Mouse (Mus musculus) MEL (cell line): ENCODE data around the gene Tbc1d1. TPM values are rescaled to one million over a fixed set of nuclear protein-coding genes. Genes with fewer than 3 reads are reported as not detected.

Experiments
- DNase-seq: peaks from one replicate; pipeline ENCODE4 v3.0.0; 2011; ENCODE audit warnings: low read depth, low spot score
- H3K27ac ChIP-seq: 2 replicates; pipeline ENCODE4 v1.5.1; 2012; ENCODE audit warnings: low read depth, mild to moderate bottlenecking, control low read depth, low read length, moderate library complexity; ENCODE audit not compliant: control insufficient read depth
- H3K27me3 ChIP-seq, 2 experiments: fragments of 150-350 bp in 1 of 2; sonication (generic) in 1 of 2; 2 replicates each; pipeline ENCODE4 v1.6.1; 2012; ENCODE audit warnings: low read length in 2 of 2, mild to moderate bottlenecking in 2 of 2, improper control_type of control experiment in 1 of 2, moderate library complexity in 1 of 2; ENCODE audit not compliant: insufficient read depth in 2 of 2, control insufficient read depth in 1 of 2
- H3K36me3 ChIP-seq, 2 experiments: 2 replicates each; pipeline ENCODE4 v1.6.1; 2012 to 2014; ENCODE audit warnings: low read length in 2 of 2, improper control_type of control experiment in 1 of 2, inconsistent platforms in 1 of 2, mild to moderate bottlenecking in 1 of 2; ENCODE audit not compliant: insufficient read depth in 2 of 2, control insufficient read depth in 1 of 2
- H3K4me1 ChIP-seq, 2 experiments: fragments of 150-350 bp in 1 of 2; sonication (generic) in 1 of 2; 2 replicates each; pipeline ENCODE4 v1.6.1; 2012; ENCODE audit warnings: low read length in 2 of 2, improper control_type of control experiment in 1 of 2, mild to moderate bottlenecking in 1 of 2; ENCODE audit not compliant: insufficient read depth in 2 of 2, control insufficient read depth in 1 of 2
- H3K4me3 ChIP-seq, 2 experiments: fragments of 150-350 bp in 1 of 2; sonication (generic) in 1 of 2; 2 replicates each; pipeline ENCODE4 v1.5.1; 2012; ENCODE audit warnings: low read depth in 2 of 2, low read length in 2 of 2, mild to moderate bottlenecking in 2 of 2, moderate library complexity in 2 of 2, control low read depth in 1 of 2, improper control_type of control experiment in 1 of 2; ENCODE audit not compliant: control insufficient read depth in 1 of 2, insufficient read depth in 1 of 2
- H3K79me2 ChIP-seq: 2 replicates; pipeline ENCODE4 v1.6.1; 2012; ENCODE audit warnings: mild to moderate bottlenecking, low read length, moderate library complexity; ENCODE audit not compliant: control insufficient read depth, poor library complexity, insufficient read depth
- H3K9ac ChIP-seq: 2 replicates; pipeline ENCODE4 v1.6.1; 2012; ENCODE audit warnings: low read depth, mild to moderate bottlenecking, control low read depth, low read length, moderate library complexity; ENCODE audit not compliant: control insufficient read depth, poor library complexity, severe bottlenecking
- H3K9me3 ChIP-seq: fragments of 150-350 bp; sonication (generic); replicated peaks from 2 replicates; pipeline ENCODE4 v1.6.1; 2012; ENCODE audit warnings: mild to moderate bottlenecking, low read length, improper control_type of control experiment, moderate library complexity; ENCODE audit not compliant: insufficient read depth
- BHLHE40 ChIP-seq: IDR thresholded peaks from 2 replicates; pipeline ENCODE4 v1.6.1; 2012; ENCODE audit warnings: low read depth, mild to moderate bottlenecking, inconsistent platforms, low read length, improper control_type of control experiment, borderline replicate concordance
- CHD1 ChIP-seq: IDR thresholded peaks from 2 replicates; pipeline ENCODE4 v1.6.1; 2012; ENCODE audit warnings: low read depth, mild to moderate bottlenecking, inconsistent platforms, low read length, improper control_type of control experiment
- CTCF ChIP-seq, 3 experiments: IDR thresholded peaks in 2 of 3; conservative IDR thresholded peaks in 1 of 3; 2 replicates each; pipeline ENCODE4 v1.5.1; 2011 to 2012; ENCODE audit warnings: low read length in 3 of 3, low read depth in 2 of 3, mild to moderate bottlenecking in 2 of 3, improper control_type of control experiment in 1 of 3, inconsistent platforms in 1 of 3, mixed read lengths in 1 of 3, moderate library complexity in 1 of 3; ENCODE audit not compliant: control insufficient read depth in 1 of 3, insufficient read depth in 1 of 3, poor library complexity in 1 of 3, severe bottlenecking in 1 of 3
- ELF1 ChIP-seq: IDR thresholded peaks from 2 replicates; pipeline ENCODE4 v1.6.1; 2014; ENCODE audit warnings: low read depth, mild to moderate bottlenecking, inconsistent platforms, low read length, improper control_type of control experiment, moderate library complexity
- EP300 ChIP-seq, 2 experiments: IDR thresholded peaks; 2 replicates each; pipeline ENCODE4 v1.6.1; 2011; ENCODE audit warnings: improper control_type of control experiment in 2 of 2, low read length in 2 of 2, low read depth in 1 of 2, mild to moderate bottlenecking in 1 of 2
- ETS1 ChIP-seq: IDR thresholded peaks from 2 replicates; pipeline ENCODE4 v1.6.1; 2012; ENCODE audit warnings: low read depth, mild to moderate bottlenecking, inconsistent platforms, low read length, improper control_type of control experiment, moderate library complexity
- GATA1 ChIP-seq: IDR thresholded peaks from 2 replicates; pipeline ENCODE4 v1.6.1; 2011; ENCODE audit warnings: low read depth, low read length, improper control_type of control experiment
- KAT2A ChIP-seq: conservative IDR thresholded peaks from 2 replicates; pipeline ENCODE4 v1.6.1; 2012; ENCODE audit warnings: low read depth, low read length, improper control_type of control experiment, inconsistent platforms
- MAFK ChIP-seq: IDR thresholded peaks from 2 replicates; pipeline ENCODE4 v1.6.1; 2011; ENCODE audit warnings: low read depth, mild to moderate bottlenecking, low read length, improper control_type of control experiment, borderline replicate concordance
- MAX ChIP-seq: IDR thresholded peaks from 2 replicates; pipeline ENCODE4 v1.6.1; 2011; ENCODE audit warnings: low read length, improper control_type of control experiment
- MAZ ChIP-seq: IDR thresholded peaks from 2 replicates; pipeline ENCODE4 v1.6.1; 2012; ENCODE audit warnings: low read depth, mild to moderate bottlenecking, inconsistent platforms, low read length, improper control_type of control experiment
- MYC ChIP-seq: IDR thresholded peaks from 2 replicates; pipeline ENCODE4 v1.6.1; 2011; ENCODE audit warnings: low read depth, mild to moderate bottlenecking, low read length, improper control_type of control experiment, moderate library complexity
- NRF1 ChIP-seq: IDR thresholded peaks from 2 replicates; pipeline ENCODE4 v1.6.1; 2014; ENCODE audit warnings: low read depth, mild to moderate bottlenecking, inconsistent platforms, low read length, improper control_type of control experiment, moderate library complexity; ENCODE audit not compliant: poor library complexity, insufficient read depth, severe bottlenecking
- POLR2AphosphoS5 ChIP-seq: IDR thresholded peaks from 2 replicates; pipeline ENCODE4 v1.6.1; 2012; ENCODE audit warnings: low read depth, borderline replicate concordance, mild to moderate bottlenecking, inconsistent platforms, low read length, moderate library complexity, mixed read lengths
- RAD21 ChIP-seq: IDR thresholded peaks from 2 replicates; pipeline ENCODE4 v1.6.1; 2011; ENCODE audit warnings: mild to moderate bottlenecking, low read depth, low read length, improper control_type of control experiment
- RCOR1 ChIP-seq: IDR thresholded peaks from 2 replicates; pipeline ENCODE4 v1.6.1; 2012; ENCODE audit warnings: low read depth, mild to moderate bottlenecking, inconsistent platforms, low read length, improper control_type of control experiment
- SIN3A ChIP-seq: IDR thresholded peaks from 2 replicates; pipeline ENCODE4 v1.6.1; 2012; ENCODE audit warnings: low read length, improper control_type of control experiment, inconsistent platforms
- TAL1 ChIP-seq: IDR thresholded peaks from 2 replicates; pipeline ENCODE4 v1.6.1; 2012; ENCODE audit warnings: mild to moderate bottlenecking, inconsistent platforms, low read length, moderate library complexity, mixed read lengths
- TBP ChIP-seq: IDR thresholded peaks from 2 replicates; pipeline ENCODE4 v1.8.0; 2011; ENCODE audit warnings: low read depth, low read length, improper control_type of control experiment
- TCF12 ChIP-seq: IDR thresholded peaks from 2 replicates; pipeline ENCODE4 v1.6.1; 2014; ENCODE audit warnings: low read depth, mild to moderate bottlenecking, inconsistent platforms, low read length, improper control_type of control experiment, moderate library complexity
- USF1 ChIP-seq: IDR thresholded peaks from 2 replicates; pipeline ENCODE4 v1.6.1; 2014; ENCODE audit warnings: low read depth, mild to moderate bottlenecking, inconsistent platforms, low read length, improper control_type of control experiment, moderate library complexity
- USF2 ChIP-seq, 2 experiments: IDR thresholded peaks; 2 replicates each; pipeline ENCODE4 v1.6.1; 2011 to 2012; ENCODE audit warnings: improper control_type of control experiment in 2 of 2, low read length in 2 of 2, borderline replicate concordance in 1 of 2, inconsistent platforms in 1 of 2, low read depth in 1 of 2, mild to moderate bottlenecking in 1 of 2; ENCODE audit not compliant: insufficient read depth in 1 of 2
- ZC3H11A ChIP-seq: IDR thresholded peaks from 2 replicates; pipeline ENCODE4 v1.6.1; 2012; ENCODE audit warnings: low read depth, mild to moderate bottlenecking, inconsistent platforms, low read length, improper control_type of control experiment
- polyA plus RNA-seq, 2 experiments: library from polyadenylated mRNA; stranded (reverse) in 1 of 2; unstranded in 1 of 2; fragments of >175 nt in 1 of 2; fragments of >200 nt in 1 of 2; gene quantifications; 2 replicates each; pipeline versions ENCODE4 v1.2.1 to v1.2.4; 2012; ENCODE audit warnings: low replicate concordance in 2 of 2, low read depth in 1 of 2; ENCODE audit not compliant: insufficient read length in 2 of 2, insufficient read depth in 1 of 2, missing spikeins in 1 of 2
- total RNA-seq: library from RNA; depleted of rRNA; stranded (reverse); fragments of 300-350 nt; gene quantifications from 2 replicates; pipeline ENCODE4 v1.2.3, GENCODE M21; 2012

Tbc1d1 gene
- total and polyA plus RNA-seq, 3 experiments, result 22.5 to 24.4 TPM; not detected in 1

DNA sequence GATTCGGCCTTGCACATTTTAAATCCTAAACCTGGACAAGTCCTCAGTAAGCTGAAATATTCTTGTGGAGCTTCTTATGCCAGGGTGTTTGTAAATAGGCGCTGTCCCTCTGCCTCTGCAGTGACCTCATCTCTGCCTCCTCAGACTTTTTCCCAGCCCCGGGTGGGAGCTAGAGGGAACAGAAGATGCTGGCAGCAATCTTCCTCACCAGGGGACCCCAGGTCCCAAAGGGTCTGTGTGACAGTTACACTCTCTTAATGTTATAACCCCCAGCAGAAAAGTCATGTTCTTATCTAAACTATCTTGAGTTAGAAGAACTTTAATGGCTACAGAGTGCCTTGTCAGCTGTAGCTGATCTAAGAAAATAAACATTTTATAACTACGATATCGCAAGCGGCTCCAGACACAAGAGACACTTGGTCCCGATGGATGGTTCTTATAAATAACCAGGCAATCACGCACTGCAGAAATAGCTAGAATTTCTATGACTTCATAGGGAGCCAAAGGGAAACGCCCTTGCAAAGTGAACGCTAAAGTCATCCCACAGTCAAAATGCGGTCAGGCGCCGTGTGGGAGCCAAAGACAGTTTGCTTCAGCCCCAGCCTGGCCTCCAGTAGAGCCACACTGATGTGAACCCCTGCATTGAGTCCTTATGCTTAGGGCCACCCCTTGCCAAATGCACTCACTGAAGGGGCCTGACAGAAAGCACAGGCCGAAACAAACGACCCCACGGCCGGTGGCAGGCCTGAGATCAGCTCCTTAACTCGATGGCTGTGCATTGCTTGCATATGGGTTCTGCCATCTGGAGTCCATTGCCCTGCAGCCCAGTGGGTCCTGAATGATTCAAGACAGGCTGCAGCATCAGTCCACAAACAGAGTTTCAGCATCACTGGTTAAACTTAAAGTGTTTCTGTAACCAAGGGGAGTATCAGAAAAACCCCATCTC lies 202.8 kb downstream of the Tbc1d1 start:
- H3K4me3 ChIP-seq, result no peak overlapping the region
- TF ChIP-seq TAL1, result no peak
- TF ChIP-seq USF2 (IDR thresholded peaks at IDR 0.05; ENCODE audit: borderline replicate concordance in 1 of 2, insufficient read depth in 1 of 2, low read depth in 1 of 2, low read length in 2 of 2), result no peak
- TF ChIP-seq ZC3H11A, result no peak
- TF ChIP-seq TCF12, result no peak
- TF ChIP-seq GATA1, result no peak
- TF ChIP-seq MAFK, result no peak
- no peak for TF ChIP-seq TBP
- TF ChIP-seq CHD1, result no peak
- no peak for TF ChIP-seq NRF1
- H3K4me1 ChIP-seq, result peaks cover 10 to 32% of the 10 kb centered on the region in 2 experiments
- H3K36me3 ChIP-seq, result peaks cover 0 to 21% of the 10 kb centered on the region in 2 experiments; a peak in 2 of 4 replicates
- H3K27me3 ChIP-seq, result no peaks in the 10 kb centered on the region
- H3K9ac ChIP-seq, result no peak overlapping the region
- DNase-seq, result no peak
- no peaks in the 10 kb centered on the region; the same call in 1 of the 2 replicates for H3K79me2 ChIP-seq
- H3K9me3 ChIP-seq, result no peaks in the 10 kb centered on the region
- no peak overlapping the region for H3K27ac ChIP-seq

DNA sequence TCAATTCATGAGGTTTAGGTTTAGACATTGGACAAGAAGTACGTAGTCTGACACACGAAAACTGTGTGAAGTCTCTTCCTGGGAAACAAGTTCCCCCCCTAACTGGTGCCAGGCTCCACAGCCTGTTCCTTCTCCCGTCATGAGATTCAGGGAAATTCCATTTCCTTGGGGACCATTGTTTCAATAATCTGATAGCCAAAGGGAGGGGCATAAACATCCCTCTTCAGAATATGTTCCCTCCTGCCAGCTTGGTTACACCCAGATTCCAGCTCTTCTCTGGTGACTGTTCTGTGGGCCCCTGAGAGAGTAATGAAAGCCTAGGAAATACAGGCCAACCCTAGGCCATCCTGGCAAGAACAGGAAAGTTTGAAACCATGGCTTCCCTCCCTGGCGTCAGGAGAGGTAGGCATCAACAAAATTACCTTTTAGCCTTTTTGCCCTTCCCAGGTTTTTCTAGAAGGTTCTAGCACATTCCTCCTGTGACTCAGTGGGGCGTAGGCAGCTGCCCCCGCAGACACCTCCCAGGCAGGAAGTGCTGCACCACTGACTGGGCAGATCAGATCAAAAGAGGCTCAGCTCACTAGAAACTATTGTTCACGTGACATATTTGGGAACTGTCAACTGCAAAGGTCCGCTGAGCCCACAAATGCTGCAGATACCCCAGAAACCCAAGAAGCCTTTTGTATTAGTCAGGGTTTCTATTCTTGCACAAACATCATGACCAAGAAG lies 204.2 kb downstream of the Tbc1d1 start:
- TF ChIP-seq CTCF (IDR thresholded peaks at IDR 0.05 in 2 of 3, conservative IDR thresholded peaks at IDR 0.05 in 1 of 3; ENCODE audit: control insufficient read depth in 1 of 3, insufficient read depth in 1 of 3, low read depth in 2 of 3, low read length in 3 of 3, poor library complexity in 1 of 3, severe bottlenecking in 1 of 3), result no peak
- TF ChIP-seq MAX, result peak; percentile 70
- TF ChIP-seq ETS1, result peak; percentile 68; the same call in 1 of the 2 replicates
- no peak for TF ChIP-seq RAD21
- peak; percentile 88 for TF ChIP-seq BHLHE40
- peak; percentile 94 for TF ChIP-seq USF1
- peak; percentile 70 to 87 for TF ChIP-seq EP300 (IDR thresholded peaks at IDR 0.05; ENCODE audit: low read depth in 1 of 2, low read length in 2 of 2)
- TF ChIP-seq TCF12, result peak; percentile 37; the same call in 1 of the 2 replicates
- peak; percentile 56 for TF ChIP-seq GATA1
- TF ChIP-seq SIN3A, result peak; percentile 73; the same call in 1 of the 2 replicates
- no peak for TF ChIP-seq KAT2A
- no peak for TF ChIP-seq CHD1
- peak; percentile 77 for TF ChIP-seq ELF1
- peak; percentile 76; the same call in 1 of the 2 replicates for TF ChIP-seq MAZ
- TF ChIP-seq MYC, result no peak
- TF ChIP-seq RCOR1, result peak; percentile 36; the same call in 1 of the 2 replicates
- TF ChIP-seq POLR2AphosphoS5, result no peak
- peak; percentile 44 to 76; a peak in 2 of 4 replicates for TF ChIP-seq USF2 (IDR thresholded peaks at IDR 0.05; ENCODE audit: borderline replicate concordance in 1 of 2, insufficient read depth in 1 of 2, low read depth in 1 of 2, low read length in 2 of 2)
- TF ChIP-seq, all 39 proteins: peak for 12
- DNase-seq, result peak; percentile 84
- H3K27me3 ChIP-seq, result no peaks in the 10 kb centered on the region
- H3K9ac ChIP-seq, result peak overlapping the region; percentile 46
- H3K27ac ChIP-seq, result peak overlapping the region; percentile 88
- peak overlapping the region in 1 of 2 experiments; percentile 4; a peak in 1 of 4 replicates for H3K4me3 ChIP-seq
- H3K79me2 ChIP-seq, result no peaks in the 10 kb centered on the region; the same call in 1 of the 2 replicates
- H3K4me1 ChIP-seq, result peaks cover 14 to 41% of the 10 kb centered on the region in 2 experiments
- H3K9me3 ChIP-seq, result no peaks in the 10 kb centered on the region
- H3K36me3 ChIP-seq, result peaks cover 0 to 32% of the 10 kb centered on the region in 2 experiments; a peak in 2 of 4 replicates
